In genomic region chr4:101654788-101655414, GRCm38 (mm10) we compare ENCODE assay signal across 15 mouse cellular contexts. TPM values are rescaled to one million over a fixed set of nuclear protein-coding genes. Genes with fewer than 3 reads are reported as not detected.
DNase-seq lines count a peak whose midpoint lies in the region; ATAC-seq and TF ChIP-seq lines count a peak whose summit lies in the region.
"Had no signal": no experiment of that assay in that cellular context is flagged by ENCODE, and none has a peak within 500 bp of the region (broad histone marks: within the 10 kb centered on the region; RNA-seq: fewer than 3 reads in every experiment).

No protein-coding gene starts in this region.

- peaks cover 22% of the 10 kb centered on the region for H3K36me3 ChIP-seq in forebrain, embryonic 13.5 days (ENCODE audit: poor library complexity, severe bottlenecking)
- H3K36me3 ChIP-seq in forebrain, embryonic 16.5 days (ENCODE audit: control insufficient read depth, insufficient read depth) = peaks cover 11% of the 10 kb centered on the region
- H3K36me3 ChIP-seq in lung, embryonic 14.5 days (ENCODE audit: insufficient read depth) = peaks cover 26% of the 10 kb centered on the region
- H3K36me3 ChIP-seq in limb, embryonic 12.5 days = peaks cover 19% of the 10 kb centered on the region
- peaks cover 34% of the 10 kb centered on the region for H3K36me3 ChIP-seq in forebrain, embryonic 10.5 days (replicated peaks)

- WGBS in forebrain, embryonic 13.5 days = 82% methylated on average over 4 of the region's 4 CpGs
- 84% methylated on average over 4 of the region's 4 CpGs for WGBS in forebrain, embryonic 16.5 days
- WGBS in lung, embryonic 14.5 days = 73% methylated on average over 4 of the region's 4 CpGs
- 74% methylated on average over 4 of the region's 4 CpGs for WGBS in limb, embryonic 12.5 days
- 85% methylated on average over 4 of the region's 4 CpGs for WGBS in forebrain, embryonic 10.5 days

- H3K4me3 ChIP-seq in forebrain, embryonic 13.5 days = no peak overlapping the region
- no peak overlapping the region for H3K4me3 ChIP-seq in forebrain, embryonic 16.5 days (replicated peaks; ENCODE audit: low read length)
- H3K4me3 ChIP-seq in lung, embryonic 14.5 days (ENCODE audit: low read depth, low read length) = no peak overlapping the region
- H3K4me3 ChIP-seq in limb, embryonic 12.5 days (replicated peaks) = no peak overlapping the region
- H3K4me3 ChIP-seq in forebrain, embryonic 10.5 days = no peak overlapping the region
- H3K4me3 ChIP-seq: forebrain, embryonic 15.5 days; hindbrain, embryonic 12.5 days; limb, embryonic 15.5 days; midbrain, embryonic 10.5 days; myocyte had no signal

- H3K4me2 ChIP-seq in forebrain, embryonic 13.5 days = no peak overlapping the region
- H3K4me2 ChIP-seq in forebrain, embryonic 16.5 days (ENCODE audit: low read length) = no peak overlapping the region
- no peak overlapping the region for H3K4me2 ChIP-seq in lung, embryonic 14.5 days
- H3K4me2 ChIP-seq in limb, embryonic 12.5 days = no peak overlapping the region
- H3K4me2 ChIP-seq: forebrain, embryonic 15.5 days; hindbrain, embryonic 12.5 days; limb, embryonic 15.5 days had no signal

- H3K9me3 ChIP-seq in forebrain, embryonic 13.5 days (replicated peaks) = no peaks in the 10 kb centered on the region
- no peaks in the 10 kb centered on the region for H3K9me3 ChIP-seq in forebrain, embryonic 16.5 days (ENCODE audit: control insufficient read depth, low read length)
- no peaks in the 10 kb centered on the region for H3K9me3 ChIP-seq in lung, embryonic 14.5 days (ENCODE audit: low read depth, low read length)
- no peaks in the 10 kb centered on the region for H3K9me3 ChIP-seq in limb, embryonic 12.5 days
- no peaks in the 10 kb centered on the region for H3K9me3 ChIP-seq in forebrain, embryonic 10.5 days
- H3K9me3 ChIP-seq: forebrain, embryonic 15.5 days; hindbrain, embryonic 12.5 days; limb, embryonic 15.5 days; midbrain, embryonic 10.5 days had no signal

- no peak for TF ChIP-seq CTCF in lung, embryonic 14.5 days (IDR thresholded peaks at IDR 0.05; ENCODE audit: low read depth)

- H3K27ac ChIP-seq in forebrain, embryonic 13.5 days = no peak overlapping the region
- no peak overlapping the region for H3K27ac ChIP-seq in forebrain, embryonic 16.5 days (ENCODE audit: low read length)
- no peak overlapping the region for H3K27ac ChIP-seq in lung, embryonic 14.5 days (ENCODE audit: low read depth)
- H3K27ac ChIP-seq in limb, embryonic 12.5 days = peak overlapping the region; percentile 59
- no peak overlapping the region for H3K27ac ChIP-seq in forebrain, embryonic 10.5 days
- H3K27ac ChIP-seq: forebrain, embryonic 15.5 days; hindbrain, embryonic 12.5 days; midbrain, embryonic 10.5 days had no signal

- DNase-seq in lung, embryonic 14.5 days = no peak
- no peak for DNase-seq in lung, postnatal 36 days
- no peak for DNase-seq in cerebellum, adult 9-11 months
- no peak for DNase-seq in forebrain, embryonic 10.5 days (ENCODE audit: extremely low spot score, low spot score)
- DNase-seq: kidney, adult 2 months; thymus, adult 2 months had no signal

- no peaks in the 10 kb centered on the region for H3K27me3 ChIP-seq in forebrain, embryonic 13.5 days
- H3K27me3 ChIP-seq in forebrain, embryonic 16.5 days (replicated peaks; ENCODE audit: control insufficient read depth, insufficient read depth, low read length) = no peaks in the 10 kb centered on the region
- H3K27me3 ChIP-seq in lung, embryonic 14.5 days (ENCODE audit: insufficient read depth, low read length) = no peaks in the 10 kb centered on the region
- no peaks in the 10 kb centered on the region for H3K27me3 ChIP-seq in limb, embryonic 12.5 days
- H3K27me3 ChIP-seq in forebrain, embryonic 10.5 days (ENCODE audit: poor library complexity, severe bottlenecking) = no peaks in the 10 kb centered on the region
- H3K27me3 ChIP-seq: forebrain, embryonic 15.5 days; hindbrain, embryonic 12.5 days; limb, embryonic 15.5 days had no signal

- H3K9ac ChIP-seq in forebrain, embryonic 13.5 days = 0 out of 2 replicates have a peak overlapping the region, but pooled peaks have one; percentile 16
- no peak overlapping the region for H3K9ac ChIP-seq in forebrain, embryonic 16.5 days (replicated peaks; ENCODE audit: low read depth, low read length)
- no peak overlapping the region for H3K9ac ChIP-seq in lung, embryonic 14.5 days
- H3K9ac ChIP-seq in limb, embryonic 12.5 days (replicated peaks) = no peak overlapping the region
- H3K9ac ChIP-seq: forebrain, embryonic 15.5 days; hindbrain, embryonic 12.5 days; limb, embryonic 15.5 days had no signal

- no peaks in the 10 kb centered on the region for H3K4me1 ChIP-seq in forebrain, embryonic 13.5 days
- H3K4me1 ChIP-seq in forebrain, embryonic 16.5 days (replicated peaks; ENCODE audit: control insufficient read depth, insufficient read depth, low read length) = no peaks in the 10 kb centered on the region
- H3K4me1 ChIP-seq in lung, embryonic 14.5 days (ENCODE audit: insufficient read depth) = no peaks in the 10 kb centered on the region
- peaks cover 26% of the 10 kb centered on the region for H3K4me1 ChIP-seq in limb, embryonic 12.5 days (replicated peaks)
- no peaks in the 10 kb centered on the region; the same call in 1 of the 2 replicates for H3K4me1 ChIP-seq in forebrain, embryonic 10.5 days
- H3K4me1 ChIP-seq: forebrain, embryonic 15.5 days; midbrain, embryonic 10.5 days had no signal

- no peak for ATAC-seq in forebrain, embryonic 13.5 days
- no peak for ATAC-seq in forebrain, embryonic 16.5 days
- peak; percentile 47; the same call in 1 of the 2 replicates for ATAC-seq in lung, embryonic 14.5 days (ENCODE audit: insufficient read depth)
- ATAC-seq in limb, embryonic 12.5 days (ENCODE audit: insufficient number of reproducible peaks, insufficient read depth, low FRiP score, low TSS enrichment, low read depth) = no peak
- peak; percentile 88 for ATAC-seq in megakaryocyte-erythroid progenitor cell, adult 5-6 weeks (replicated peaks; ENCODE audit: low FRiP score, low TSS enrichment, poor library complexity, severe bottlenecking)
- ATAC-seq: forebrain, embryonic 15.5 days had no signal

RNA-seq across cellular contexts. Expression of gene Leprot, which starts 7.4 kb away (rescaled TPM):
- polyA plus RNA-seq in forebrain, embryonic 13.5 days (2015; fragmentation: Nextera tagmentation; extraction: Ambion mirVana) = 74.2 and 76.6 TPM in 2 replicates
- polyA plus RNA-seq in forebrain, embryonic 16.5 days (2015; fragmentation: Nextera tagmentation; extraction: Ambion mirVana) = 92.5 and 102 TPM in 2 replicates
- polyA plus RNA-seq in lung, embryonic 14.5 days (2014; fragmentation: Nextera tagmentation; extraction: Ambion mirVana) = 87.9 and 88.4 TPM in 2 replicates
- polyA plus RNA-seq in limb, embryonic 12.5 days (2016; fragmentation: Nextera tagmentation; extraction: Ambion mirVana) = 65.2 and 65.7 TPM in 2 replicates
- total RNA-seq in megakaryocyte-erythroid progenitor cell, adult 5-6 weeks (2014; fragmentation: Nextera tagmentation) = 83.3 and 103 TPM in 2 replicates
- 116 and 138 TPM in 2 replicates for total RNA-seq in megakaryocyte-erythroid progenitor cell, adult 5-6 weeks (2017)
- 55.1 and 56.8 TPM in 2 replicates for polyA plus RNA-seq in forebrain, embryonic 10.5 days (2016; fragmentation: Nextera tagmentation; extraction: Ambion mirVana)

Comparison
In these comparisons a context has a peak if more than half of its experiments do, and no peak if none do; other contexts are left out.
1. ATAC-seq: peak in lung, embryonic 14.5 days (single experiment) and megakaryocyte-erythroid progenitor cell, adult 5-6 weeks (single experiment); none in forebrain, embryonic 13.5 days (single experiment), forebrain, embryonic 16.5 days (single experiment) and limb, embryonic 12.5 days (single experiment).